Mouse (Mus musculus) liver, adult 2 months (tissue): ENCODE data around the gene Ciz1.

ENCODE experiments used
- CTCF ChIP-seq: fragments of 200-500 bp; IDR thresholded peaks from 2 replicates; pipeline ENCODE4 v1.5.1; 2011; ENCODE audit warnings: low read depth, low read length, control low read depth
- POLR2A ChIP-seq: fragments of 200-500 bp; IDR thresholded peaks from 2 replicates; pipeline ENCODE4 v1.6.1; 2011; ENCODE audit warnings: low read length, control low read depth; ENCODE audit not compliant: insufficient read depth; ENCODE audit errors: extremely low read depth

GRCm38 (mm10) chr2:32307941-32308760, 44.0 kb upstream of the Ciz1 start:
- TF ChIP-seq POLR2A (no peak), CTCF (peak; percentile 71)
